Mouse (Mus musculus): Measurements from ENCODE around the gene Insyn1.

The Insyn1 gene

DNA sequence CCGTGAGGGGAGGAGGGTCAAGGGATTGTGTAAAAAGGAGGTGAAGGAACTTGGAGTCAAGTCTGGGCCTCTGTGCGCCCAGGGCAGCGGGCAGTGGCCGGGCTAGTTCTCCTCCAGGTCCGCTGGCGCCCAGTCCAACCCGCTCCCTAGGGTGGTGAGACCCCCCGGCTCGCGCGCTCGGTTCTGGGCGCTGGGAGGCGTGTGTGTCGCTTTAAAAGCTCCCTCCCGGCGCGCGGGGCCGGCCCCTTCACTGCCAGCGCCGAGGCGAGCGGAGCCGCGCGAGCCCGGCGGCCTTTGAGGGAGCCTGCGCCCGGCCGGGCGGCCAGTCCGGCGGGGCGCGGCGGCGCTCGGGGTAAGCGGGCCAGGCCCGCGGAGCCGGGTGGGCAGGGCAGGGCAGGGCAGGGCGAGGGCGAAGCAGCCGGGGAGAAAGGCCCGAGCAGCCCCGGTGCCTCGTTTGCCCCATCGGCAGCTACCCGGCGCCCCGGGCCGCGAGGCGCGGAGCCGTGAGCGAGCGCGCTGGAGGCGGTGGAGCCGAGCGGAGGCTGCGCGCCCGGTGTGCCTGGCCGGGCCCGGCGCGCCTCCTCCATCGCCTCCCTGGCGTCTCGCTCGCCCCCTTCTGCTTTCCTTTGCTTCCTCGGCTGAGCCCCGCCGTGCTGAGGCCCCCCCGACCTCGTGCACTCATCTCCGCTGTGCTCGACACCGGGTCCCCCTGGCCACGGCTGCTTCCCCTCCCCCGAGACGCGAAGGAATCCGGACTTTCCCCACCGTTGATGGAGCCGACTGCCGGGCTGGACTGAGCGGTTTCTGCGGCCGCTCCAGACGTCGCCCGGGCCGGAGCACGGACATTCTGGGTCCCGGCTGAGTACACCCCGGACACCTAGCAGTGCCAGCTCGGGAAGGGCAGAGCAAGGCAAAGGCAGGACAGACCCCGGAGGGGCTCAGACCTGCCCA lies at the start of gene Insyn1:
Gene Insyn1 (plus strand): TSS at position 753 of the 951 bp plus-strand sequence.
- DNase-seq (ENCODE audit: low spot score), result no peak

DNA sequence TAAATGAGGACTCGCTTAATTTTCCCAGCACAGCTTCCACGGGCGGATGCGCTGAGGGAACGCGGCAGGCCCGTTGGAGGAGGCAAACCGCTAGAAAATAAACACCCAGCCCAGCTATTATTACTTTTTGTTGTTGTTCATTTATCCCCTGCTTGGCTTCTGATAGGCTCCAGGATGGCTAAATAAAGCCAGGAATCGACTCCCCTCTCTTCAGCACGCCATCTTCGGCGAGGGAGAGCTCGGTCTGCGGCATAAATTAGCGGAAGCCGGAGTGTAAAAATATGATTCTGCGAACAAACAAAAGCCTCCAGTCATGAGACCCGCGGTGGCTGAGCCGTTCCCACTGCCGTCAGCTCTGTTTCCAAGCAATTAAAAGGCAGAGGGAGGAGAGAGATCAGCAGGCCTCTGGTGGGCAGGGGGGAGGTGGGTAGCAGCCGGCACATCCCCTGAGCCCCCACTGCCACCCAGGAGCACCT lies 49.4 kb upstream of the Insyn1 start:
- DNase-seq (ENCODE audit: low spot score), result no peak

DNA sequence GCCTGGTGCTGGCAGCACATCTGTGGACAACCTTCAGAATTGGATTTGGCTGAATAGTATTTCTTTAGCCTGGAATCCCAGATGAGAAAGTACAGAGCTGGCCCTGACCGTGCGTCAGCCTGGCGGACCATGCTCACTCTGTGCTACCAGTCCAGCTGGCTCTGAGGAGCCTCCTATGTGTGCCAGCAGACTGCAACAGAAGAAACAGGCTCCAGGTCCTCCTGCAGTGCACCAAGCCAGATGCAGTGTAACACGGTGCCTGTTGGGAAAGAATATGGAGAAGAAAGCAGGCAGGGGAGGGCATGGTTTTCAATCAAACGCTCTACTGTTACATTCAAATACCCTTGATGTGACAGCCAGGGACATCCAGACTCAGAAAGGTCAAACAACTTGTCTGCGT lies 48.3 kb upstream of the Insyn1 start:
- DNase-seq (ENCODE audit: low spot score), result no peak

DNA sequence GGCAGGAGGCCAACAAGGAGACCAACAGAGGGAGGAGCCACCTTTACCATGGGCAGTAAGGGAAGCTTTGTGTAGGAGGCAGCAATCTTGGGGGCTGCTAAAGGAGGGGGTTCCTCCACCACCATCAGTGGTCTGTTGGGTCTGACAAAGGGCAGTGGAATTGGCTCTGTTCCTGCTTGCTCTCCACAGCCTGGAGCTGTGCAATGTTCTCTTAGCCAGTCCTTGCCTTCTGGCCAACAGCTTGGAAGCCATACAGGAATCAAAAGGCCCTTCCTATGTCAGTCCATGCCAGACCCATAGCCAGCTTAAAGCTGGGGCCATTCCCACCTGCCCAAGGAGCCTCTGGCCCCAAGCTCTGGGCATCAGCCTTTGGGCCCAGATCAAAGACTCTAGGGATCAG lies 47.8 kb upstream of the Insyn1 start:
- no peak for DNase-seq (ENCODE audit: low spot score)

DNA sequence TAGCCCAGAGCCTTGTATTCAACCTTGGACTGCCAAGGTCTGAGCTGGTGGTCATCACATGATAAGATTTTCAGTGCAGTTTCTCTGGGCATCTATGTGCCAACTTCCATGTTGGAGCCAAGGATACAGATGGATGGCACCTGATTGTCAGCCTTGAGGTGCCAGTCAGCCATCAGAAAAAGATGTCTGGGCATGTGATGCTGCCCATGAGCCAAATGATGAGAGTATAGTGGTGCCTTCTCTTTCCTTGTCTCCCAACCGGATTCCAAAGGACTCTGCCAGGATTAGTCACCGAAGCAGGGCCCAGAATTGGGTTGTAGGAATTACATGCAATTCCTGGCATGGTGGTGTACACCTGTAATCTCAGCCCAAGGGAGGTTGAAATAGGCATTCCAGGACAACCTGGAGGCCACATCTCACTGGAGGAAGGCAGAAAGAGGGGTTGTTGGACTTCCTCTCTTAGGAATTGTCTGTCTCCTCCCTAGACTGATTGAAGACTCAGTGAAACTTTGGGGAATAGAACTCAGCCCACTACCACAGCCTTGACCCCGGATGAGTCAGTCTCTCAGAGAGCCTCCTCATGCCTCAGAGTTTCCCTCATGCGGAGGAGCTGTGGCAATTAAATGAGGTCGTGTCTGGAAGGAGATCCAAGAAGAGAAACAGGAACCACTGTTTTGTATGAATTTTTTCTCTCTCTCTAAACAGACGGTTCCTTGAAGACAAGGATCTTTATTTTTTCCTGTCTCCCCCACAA lies 46.9 kb upstream of the Insyn1 start:
- DNase-seq (ENCODE audit: low spot score), result no peak

DNA sequence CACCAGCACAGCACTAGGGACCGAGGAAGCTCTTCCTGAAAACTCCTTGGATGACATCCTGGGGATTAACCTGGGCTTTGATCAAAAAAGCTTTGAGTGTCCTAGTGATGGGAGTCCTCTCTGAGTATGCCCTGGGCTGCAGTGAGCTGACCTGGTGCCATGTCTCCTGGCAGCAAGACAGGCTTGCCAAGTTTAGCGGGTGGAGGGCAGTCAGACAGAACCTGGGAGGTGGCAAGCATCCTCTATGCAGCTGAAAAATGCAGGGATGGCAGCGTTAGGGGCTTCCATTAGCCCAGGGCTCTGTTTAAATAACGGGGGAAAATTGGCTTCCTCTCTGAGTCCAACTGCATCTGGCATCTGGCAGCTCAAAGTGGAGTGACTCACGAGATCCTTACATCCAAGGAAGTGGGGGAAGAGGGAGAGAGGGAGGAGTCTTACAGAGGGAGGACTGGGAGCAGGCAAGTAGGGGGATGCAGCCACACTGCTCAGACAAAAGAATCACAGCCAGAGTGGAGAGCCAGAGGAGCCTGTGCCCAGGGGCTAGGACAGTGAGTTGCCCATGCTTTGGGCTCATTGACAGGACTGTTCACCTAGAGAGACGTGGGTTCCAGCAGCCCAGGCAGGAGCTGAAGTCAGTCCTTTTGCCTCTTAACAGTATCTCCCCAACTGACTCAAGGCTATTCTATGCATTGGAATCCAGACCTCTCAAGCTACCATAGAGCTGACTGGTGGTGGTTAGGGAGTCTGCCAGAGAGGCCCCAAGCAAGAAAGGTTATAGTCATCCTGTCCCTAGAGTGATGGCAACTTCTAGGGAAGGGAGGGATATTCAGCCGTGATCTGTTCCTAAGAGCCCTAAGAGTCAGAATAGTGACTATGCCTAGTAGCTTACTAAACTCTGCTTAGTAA lies 46.0 kb upstream of the Insyn1 start:
- DNase-seq (ENCODE audit: low spot score), result no peak

DNA sequence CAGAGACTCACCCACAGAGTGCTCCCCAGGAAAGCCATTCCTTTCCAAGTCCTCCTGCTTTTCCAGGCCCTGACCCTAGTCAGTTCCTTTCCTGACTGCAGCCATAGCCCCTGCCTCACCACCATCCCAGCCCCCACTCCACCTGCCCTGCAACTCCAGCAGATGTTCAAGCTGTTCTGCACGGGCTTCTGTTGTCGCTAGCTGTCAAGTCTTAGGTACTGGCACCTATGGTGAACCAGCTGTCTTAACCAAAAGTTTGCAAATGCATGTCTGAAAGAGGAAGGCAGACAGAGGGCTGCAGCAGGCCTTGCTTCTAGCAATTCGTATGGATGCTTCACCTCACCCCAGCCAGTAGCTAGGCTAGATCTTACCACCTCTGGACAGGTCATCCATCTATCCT lies 45.3 kb upstream of the Insyn1 start:
- DNase-seq (ENCODE audit: low spot score), result no peak

DNA sequence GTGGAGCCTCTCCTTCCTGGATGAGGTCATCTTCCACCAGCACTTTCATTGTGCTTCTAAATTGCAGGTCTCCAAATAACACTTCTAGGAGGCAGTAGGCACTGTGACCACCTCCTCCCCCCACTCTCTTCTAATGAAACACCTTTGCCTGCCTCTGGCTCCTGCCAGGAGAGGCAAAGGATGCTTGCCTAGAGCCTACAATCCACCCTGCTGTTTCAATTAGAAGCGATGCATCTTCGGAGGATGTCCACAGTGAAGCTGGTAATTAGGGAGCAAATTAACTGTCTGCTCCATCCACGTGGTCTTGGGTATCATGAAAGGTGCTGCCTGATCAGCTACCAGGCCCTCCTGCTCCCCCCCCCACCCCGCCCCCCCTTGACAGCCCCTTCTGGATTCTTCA lies 41.6 kb upstream of the Insyn1 start:
- no peak for DNase-seq (ENCODE audit: low spot score)

DNA sequence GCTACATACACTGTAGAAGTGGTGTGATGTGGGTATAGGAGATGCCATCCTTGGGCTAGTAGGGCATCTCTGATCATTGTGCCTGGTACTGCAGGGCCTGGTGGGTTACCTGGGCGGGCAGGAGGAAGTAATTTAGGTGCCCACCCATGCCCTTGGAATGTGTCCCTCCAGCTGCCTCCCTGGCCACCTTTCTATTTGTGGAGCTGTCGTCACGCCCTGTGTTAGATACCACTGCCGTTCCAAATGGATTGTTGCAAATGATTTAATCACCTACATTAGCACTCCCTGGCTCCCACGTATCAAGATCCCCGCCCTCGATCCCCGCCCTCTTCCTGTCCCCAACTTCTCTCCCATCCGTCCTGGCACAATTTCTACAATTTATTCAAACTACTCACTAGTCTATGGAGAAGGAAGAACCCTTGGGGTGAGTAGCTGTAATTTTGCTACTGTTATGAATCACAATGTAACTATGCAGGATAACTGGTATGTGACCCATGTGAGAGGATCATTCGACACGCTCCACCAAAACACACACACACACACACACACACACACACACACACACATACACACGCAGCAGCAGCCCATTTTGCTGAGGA lies 40.3 kb upstream of the Insyn1 start:
- DNase-seq (ENCODE audit: low spot score), result no peak

DNA sequence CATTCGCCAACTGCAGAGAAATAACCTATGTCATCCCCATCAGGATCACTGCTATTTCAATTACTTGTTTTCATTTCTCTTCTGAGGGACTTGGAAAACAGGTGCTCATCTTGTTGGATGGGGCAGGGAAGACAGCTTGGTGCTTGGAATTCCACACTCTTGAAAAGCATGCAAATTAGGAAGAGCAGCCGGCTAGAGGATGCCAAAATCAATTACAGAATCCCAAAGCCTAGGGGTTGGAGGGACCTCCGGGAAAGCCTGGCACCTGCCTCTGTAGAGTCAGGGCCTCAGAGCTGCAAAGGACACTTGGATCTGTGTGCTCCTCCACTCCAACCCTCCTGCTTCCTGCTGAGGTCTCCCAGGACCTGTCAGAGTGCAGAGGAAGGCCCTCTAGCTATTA lies 38.9 kb upstream of the Insyn1 start:
- DNase-seq (ENCODE audit: low spot score), result no peak

DNA sequence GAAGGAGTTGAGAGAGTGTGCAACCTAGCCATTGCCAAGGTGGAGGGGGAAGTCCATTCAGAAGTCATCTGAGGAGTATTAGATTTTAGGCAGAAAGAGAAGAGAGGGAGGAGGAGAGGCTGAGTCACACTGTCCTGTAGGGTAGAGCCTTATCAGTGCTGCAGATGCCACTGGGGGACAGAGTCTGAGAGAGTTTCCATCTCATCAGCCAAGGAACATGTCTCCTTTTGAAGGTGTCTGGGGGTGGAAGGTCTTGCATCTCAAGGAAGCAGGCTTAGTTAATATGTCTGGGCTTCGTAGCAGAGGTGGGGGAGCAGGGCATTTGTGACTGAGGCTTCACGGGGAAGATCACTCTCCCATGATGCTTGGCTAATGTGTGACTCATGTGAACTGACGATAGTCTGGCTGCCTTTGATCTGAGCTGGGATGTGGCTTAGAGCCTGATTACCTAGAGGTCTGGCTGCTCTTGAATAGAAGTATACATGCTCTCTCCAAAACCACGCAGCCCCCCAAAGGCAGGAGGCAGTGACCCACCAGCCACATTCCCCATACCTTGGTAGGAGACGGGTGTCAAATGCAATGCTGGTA lies 34.5 kb upstream of the Insyn1 start:
- DNase-seq (ENCODE audit: low spot score), result no peak

DNA sequence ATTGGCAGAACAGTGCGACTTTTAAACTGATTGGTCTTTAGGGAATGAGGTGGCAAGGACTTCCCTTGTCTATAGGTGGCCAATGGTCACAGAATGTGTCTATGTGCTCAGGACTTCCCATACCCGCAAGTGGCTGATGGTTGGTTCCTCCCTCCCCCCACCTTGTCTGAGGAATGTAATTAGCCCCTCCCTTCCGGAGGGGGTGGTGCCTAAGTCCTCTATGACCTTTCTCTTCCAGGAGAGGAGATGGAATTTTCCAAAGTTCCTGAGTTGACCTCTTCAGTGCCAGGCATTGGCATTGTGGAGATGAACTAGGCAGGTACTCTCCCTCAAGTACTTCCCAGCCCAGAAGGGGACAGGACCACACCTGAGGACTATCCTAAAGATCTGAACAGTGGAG lies 33.5 kb upstream of the Insyn1 start:
- DNase-seq (ENCODE audit: low spot score), result no peak

DNA sequence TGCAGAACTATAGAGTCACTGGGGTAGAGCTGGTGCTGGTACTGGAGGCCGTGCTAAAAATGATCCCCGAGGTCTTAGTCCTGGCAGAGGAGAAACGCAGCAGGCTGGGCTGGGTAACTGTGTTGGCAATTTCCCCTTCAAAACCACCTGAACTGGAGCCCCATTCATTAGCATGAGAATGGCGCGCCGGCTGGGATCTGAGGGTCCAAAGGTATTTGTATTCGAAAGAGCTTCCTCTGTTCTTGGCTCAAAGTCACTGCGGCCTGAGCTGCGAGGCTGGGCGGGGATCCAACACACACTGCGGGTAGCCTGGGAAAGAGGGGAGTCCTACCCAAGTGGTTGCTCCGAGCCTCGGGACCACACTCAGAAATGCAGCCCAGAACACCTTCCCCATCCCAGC lies 32.6 kb upstream of the Insyn1 start:
- no peak for DNase-seq (ENCODE audit: low spot score)

DNA sequence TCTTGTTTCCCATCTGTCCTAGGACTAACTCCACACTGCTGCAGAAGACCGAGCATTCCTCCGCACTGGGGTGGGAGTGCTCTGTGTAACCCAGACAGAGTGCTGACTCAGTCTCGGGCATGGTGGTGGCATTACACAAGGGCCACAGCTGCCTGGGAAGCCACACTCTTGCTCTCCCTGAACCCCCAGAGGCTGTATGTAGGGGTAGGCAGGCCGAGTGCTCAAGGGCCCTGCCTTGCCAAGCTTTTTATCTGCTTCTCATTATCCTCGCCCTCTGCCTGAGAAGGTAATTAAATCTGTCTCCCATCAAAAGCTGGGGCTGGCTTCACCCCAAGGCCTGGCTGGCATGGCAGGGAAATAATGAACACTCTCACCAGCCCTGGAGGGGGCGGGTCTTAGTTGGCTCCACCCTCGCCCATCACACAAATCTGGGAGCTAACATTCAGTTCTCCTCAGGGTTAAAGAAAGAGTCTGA lies 30.9 kb upstream of the Insyn1 start:
- no peak for DNase-seq (ENCODE audit: low spot score)

DNA sequence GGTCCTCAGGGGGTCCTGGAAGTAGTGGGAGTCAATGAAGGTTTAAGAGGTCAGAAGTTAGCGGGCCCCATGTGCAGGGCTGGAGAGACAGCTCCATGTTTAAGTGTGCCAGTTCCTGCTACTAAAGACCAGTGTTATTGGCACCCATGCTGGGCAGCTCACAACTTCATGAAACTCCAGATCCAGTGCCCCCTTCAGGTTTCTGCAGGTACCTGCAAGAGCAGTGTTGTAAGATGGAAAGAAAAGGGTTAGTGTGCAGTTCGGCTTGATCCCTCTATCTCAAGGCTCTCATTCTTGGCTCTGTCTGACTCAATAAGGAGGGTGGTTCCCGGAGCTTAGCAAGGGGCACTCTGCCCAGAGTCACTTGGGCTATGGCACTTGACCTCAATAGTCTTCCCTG lies 30.1 kb upstream of the Insyn1 start:
- DNase-seq (ENCODE audit: low spot score), result no peak

DNA sequence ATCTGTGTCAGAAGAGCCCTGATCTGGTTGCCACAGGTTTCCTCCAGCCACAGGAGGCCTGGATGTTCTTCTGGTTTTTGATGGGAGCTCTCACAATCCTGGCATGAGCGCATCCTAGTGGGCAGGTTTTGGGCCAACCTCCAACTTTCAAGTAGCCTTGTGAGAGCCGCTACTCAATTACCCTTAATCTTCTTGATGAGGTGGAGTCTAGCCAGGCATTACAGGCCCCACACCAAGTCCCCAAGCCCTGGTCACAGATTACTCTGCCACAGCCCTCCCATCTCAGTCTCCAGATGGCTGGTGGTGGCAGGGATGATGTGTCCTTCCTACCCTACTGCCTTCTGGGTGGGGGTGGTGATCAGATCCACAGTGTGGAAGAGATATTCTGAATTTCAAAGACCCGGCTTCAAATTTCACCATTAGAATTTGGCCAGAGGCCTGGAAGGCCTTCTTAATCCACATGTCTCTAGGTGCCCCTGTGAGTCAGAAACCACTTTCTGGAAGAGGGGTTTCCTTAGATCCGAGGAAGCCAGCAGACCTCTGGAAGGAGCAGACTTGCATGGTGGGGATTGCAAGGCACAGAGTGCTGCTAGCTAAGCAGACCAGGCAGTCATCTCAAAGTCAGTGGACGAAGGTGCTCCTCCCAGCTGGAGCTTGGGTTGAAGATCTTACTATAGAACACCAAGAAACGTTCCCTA lies 29.4 kb upstream of the Insyn1 start:
- DNase-seq (ENCODE audit: low spot score), result no peak

DNA sequence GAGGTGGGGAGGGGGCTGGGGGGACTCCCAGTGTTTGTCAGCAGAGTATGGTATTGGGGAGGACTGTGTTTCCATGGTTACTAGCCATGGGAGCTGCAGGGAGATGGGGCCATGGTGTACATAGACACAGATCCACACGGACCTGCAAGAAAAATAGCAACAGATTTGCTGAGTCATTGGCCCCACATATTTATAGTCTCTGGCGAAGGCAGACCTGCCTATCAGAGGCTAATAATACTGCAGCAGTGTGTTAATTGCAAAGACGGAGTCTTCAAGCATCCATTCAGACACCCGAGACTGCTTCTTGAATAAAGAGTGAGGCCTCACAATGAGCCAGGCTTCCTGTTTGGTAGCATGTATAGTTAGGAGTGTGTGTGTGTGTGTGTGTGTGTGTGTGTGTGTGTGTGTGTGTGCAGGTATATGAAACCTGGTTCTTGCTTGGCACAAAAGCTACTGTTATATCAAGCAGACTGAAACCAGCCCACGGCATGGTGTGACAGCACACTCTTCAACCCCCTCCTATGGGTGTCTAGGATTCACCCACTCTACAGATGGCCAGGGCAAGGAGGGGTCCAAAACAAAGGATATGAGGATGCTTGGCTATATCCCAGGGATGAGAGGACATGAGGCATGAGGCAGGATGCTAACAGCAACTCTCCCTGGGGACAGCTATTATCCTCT lies 20.9 kb upstream of the Insyn1 start:
- DNase-seq (ENCODE audit: low spot score), result no peak

DNA sequence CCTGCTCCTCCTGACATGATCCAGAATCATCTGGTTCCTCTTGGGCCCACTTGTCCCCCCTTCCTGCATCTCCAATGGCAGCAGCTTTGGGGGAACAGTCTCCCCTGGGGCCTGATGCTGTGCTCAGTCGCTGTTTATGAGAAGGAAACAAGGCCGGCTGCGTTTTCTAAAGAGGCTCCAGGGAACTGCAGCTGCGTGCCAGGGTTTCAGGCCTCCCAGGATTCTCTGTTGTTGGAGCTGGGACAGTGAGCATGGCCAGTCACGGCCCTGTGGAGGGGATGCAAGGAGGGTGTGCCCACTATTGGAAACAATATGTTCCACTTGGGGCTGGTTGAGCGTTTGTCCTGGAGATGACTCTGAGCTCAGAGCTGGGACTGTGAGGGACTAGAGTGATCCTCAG lies 17.9 kb upstream of the Insyn1 start:
- DNase-seq (ENCODE audit: low spot score), result no peak

DNA sequence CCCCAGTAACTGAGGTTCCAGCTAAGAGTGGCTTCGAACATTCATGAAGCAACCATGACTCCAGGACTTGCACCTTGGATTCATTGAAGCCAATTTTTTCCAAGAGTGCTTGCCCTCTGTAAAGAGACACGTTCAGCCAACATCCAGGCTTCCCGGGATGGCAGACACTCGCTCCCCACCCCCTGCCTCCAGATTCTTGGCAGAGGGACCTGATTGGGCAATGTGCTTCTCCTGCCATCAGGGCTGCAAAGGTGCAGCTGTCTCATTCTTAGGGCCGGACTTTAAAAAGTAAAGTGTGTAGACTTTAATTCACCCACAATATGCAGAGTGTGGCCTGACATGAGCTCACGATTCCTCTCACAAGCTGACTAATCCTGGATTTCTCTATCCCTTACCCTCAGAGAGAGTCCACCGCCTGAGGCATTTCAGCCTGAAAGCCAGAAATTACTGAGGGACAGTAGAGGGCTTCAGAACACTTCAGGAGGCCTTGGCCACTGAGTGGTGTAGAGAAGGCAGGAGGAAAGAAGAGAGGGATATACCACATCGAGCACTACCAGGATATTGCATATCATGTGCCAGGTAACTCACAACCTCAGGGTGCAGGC lies 15.1 kb upstream of the Insyn1 start:
- DNase-seq (ENCODE audit: low spot score), result no peak

DNA sequence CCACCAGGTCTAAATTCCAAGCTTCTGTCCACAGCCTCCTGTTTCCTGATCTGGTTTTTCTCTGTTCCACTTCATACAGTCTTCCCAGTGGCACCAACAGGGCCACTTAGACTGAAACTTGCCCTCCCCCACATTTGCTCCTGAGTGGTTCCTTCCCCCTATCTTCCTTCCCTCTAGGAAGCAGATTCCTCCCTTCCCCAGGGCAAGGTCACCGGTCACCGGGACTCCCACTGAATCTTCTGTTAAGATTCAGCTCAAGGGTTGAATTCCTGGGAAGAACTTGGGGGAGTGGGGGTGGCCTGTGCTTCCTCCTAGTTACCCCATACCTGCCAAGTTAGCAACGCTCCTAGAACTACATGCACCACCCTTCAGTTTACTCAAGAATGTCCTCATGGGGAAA lies 1.3 kb upstream of the Insyn1 start:
- no peak for DNase-seq (ENCODE audit: low spot score)
